Mouse (Mus musculus): ENCODE data around the gene Wipi2.

Gene Wipi2

DNA sequence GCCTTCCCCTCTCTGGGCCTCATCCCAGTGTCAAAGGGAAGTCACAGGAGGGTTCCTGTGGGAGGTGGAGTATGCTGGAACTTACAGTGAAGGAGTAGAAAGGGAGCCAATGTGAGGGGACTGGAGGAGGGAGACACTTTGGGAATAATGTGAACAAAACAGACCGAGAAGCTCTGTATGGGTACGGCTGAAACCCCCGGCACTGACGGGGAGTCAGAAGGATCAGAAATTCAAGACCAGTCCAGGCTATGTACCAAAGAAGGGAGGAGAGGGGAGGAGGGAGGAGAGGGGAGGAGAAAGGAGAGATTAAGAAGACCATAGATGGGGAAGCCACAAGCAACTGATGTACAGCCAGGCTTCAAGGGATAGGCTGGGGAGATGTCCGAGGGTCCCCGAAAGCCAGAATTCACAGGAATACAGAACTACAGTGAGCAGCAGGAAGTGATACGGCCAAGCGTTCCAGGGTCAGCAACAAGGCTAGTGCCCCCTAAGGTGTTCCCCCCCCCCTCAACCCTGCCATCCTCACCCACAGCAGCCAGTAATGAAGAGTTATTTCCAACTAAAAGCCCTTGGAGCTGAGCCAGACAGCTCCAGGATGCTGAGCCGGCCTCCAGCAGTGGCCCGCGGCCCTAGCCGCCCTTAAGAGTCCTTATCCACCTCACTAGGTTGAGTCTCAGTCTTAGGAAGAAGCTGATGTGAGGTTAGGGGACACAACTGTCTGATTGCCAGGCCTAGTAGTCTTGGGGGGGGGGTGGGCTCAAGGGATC lies 65.7 kb downstream of the Wipi2 start:
- DNase-seq (ENCODE audit: low spot score) = no peak

DNA sequence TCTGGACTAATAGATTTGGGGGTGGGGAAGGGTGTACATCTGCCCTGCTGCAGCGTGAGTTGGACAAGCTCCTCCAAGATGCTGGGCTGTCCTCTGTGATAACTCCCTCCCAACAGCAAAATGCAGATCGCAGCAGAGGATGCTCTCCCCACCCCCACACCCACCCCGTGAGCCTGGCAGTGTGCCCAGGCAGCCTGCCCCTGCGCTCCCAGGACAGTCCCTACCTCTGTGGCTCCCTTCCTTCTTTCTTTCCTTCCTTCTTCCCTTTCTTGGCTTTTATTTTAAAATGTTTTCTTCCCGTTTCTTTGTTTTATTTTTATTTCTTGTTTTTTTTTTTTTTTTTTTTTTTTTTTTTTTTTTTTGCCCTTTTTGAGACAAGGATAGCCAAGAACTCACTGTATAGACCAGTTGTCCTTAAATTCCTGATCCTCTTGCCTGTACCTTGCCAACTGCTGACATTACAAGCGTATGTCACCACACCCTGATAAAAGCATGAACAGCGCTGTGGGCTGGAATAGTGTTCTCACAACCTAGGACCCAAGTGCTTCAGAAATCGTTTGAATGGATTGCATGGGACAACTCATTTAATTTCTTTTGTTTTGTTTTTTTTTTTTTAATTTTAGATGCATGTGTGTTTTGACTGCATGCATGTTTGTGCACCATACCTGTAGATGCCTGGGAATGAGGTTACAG lies 66.4 kb downstream of the Wipi2 start:
- DNase-seq (ENCODE audit: low spot score) = no peak

DNA sequence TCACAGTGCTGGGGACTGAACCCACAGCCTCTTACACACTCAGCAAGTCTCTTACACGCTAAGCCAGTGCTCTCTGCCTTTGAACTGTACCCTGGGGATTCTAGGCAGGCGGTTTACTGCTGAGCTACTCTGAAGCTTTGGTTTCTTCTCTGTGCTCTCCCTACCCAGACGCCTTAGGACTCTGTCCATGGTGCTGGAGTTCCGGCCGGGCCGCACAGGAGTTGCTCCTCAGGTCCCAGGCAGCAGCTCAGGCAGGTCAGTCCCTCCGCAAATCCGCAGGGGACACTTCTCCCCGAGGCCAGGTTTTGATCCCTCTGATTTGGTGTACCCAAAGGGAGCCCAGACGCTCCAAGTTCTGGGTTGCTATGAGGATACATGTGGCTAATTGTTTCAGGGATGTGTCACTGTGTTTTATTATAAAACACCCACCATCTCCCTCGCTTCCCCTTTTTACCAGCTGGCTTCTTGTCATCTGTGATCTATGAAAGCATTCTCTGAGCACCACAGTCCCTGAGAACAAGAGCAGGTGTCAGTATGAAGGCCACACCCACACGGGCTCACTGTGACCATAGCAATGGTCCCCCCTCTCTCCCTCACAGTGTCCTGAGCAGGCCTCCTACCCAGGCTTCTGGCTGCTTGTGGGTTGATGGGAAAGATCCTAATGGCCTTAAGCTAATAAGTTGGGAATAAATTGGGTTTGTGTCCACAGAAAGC lies 67.3 kb downstream of the Wipi2 start:
- peak; percentile 49 for DNase-seq (ENCODE audit: low spot score)

DNA sequence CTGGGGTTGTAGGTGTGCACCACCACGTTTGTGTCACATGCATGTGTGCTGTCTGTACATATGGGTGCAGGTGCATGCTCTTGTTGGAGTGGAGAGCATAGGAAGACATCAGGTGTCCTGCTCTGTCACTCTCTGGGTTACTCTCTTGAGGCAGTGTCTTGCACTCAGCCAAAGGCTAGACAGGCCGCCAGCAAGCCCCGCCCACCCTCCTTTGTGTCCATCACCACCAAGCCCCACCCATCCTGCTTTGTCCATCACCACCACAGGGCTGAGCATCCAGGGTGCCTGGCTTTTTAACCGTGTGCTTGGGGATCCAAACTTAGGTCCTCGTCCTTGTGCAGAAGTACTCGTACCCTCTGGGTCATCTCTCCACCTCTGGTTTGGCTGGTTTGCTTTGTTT lies 68.8 kb downstream of the Wipi2 start:
- no peak for DNase-seq (ENCODE audit: low spot score)

GRCm38 (mm10) chr5:142696865-142697264 lies 69.4 kb downstream of the Wipi2 start:
- DNase-seq (ENCODE audit: low spot score) = no peak

DNA sequence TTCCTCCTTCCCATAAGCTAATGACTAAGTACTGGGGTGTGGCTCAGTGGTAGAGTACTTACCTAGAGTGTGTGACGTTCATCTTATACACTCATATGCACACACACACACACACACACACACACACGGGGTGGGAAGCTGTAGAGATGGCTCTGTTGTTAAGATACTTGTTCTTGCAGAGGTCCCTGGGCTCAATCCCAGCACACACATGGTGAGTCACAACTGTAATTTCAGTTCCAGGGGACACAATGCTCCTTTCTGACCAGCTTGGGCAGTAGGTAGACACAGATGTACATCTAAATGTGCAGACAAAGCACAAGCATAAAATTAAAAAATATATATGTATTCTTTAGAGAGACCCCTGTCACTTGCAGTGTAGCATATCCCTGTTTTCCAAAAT lies 70.2 kb downstream of the Wipi2 start:
- no peak for DNase-seq (ENCODE audit: low spot score)

GRCm38 (mm10) chr5:142700842-142701589 lies 73.5 kb downstream of the Wipi2 start:
- DNase-seq (ENCODE audit: low spot score) = peak; percentile 29

GRCm38 (mm10) chr5:142701651-142702510 lies 74.4 kb downstream of the Wipi2 start:
- DNase-seq (ENCODE audit: low spot score) = peak; percentile 61

DNA sequence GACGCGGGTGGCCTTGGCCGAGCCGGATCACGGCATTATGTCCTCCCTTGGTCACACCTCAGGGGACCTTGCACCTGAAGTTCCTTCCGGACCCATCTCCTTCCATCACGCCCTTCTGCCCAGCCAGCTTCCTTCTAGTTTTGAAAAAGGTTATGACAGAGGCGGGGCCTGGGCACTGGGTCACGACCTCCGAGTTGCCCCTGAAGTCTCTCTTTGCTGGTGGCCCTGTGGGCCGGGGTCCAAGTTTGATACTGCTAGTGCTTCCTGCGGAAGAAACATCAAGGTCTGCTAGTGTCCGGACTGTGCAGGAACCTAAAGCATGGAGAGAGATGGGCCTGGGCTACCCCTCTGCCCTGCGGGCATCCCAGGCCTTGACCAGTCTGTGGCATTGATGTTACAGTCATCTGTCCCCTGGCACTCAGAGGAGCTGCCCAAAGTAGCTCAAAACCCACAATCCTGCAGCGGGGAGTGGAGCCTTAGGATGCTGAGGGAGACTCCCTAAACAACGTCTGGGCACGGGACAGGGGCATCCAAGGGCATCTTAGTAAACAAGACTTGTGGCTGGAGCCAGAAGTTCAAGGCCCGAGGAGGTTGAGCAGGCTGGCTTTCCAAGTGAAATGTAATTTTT lies 75.1 kb downstream of the Wipi2 start:
- no peak for DNase-seq (ENCODE audit: low spot score)

DNA sequence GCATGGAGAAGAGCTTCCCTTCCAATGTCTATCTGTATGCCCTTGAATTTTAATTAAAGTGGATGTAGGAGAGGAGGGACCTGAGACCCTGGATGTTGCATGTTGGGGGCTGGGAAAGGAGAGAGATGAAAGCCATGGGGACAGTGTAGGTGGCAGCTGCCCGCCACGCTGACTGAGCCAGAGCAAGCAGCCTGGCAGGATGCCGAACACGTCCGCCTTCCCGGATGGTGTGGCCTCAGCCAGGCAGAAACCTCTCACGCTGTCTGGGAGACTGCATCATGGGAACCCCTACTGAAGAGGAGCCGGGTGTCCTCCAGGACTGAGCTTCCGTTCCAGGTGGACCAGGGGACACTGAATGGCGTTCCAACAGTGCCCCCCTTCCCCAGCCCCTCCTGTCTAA lies 76.1 kb downstream of the Wipi2 start:
- no peak for DNase-seq (ENCODE audit: low spot score)

DNA sequence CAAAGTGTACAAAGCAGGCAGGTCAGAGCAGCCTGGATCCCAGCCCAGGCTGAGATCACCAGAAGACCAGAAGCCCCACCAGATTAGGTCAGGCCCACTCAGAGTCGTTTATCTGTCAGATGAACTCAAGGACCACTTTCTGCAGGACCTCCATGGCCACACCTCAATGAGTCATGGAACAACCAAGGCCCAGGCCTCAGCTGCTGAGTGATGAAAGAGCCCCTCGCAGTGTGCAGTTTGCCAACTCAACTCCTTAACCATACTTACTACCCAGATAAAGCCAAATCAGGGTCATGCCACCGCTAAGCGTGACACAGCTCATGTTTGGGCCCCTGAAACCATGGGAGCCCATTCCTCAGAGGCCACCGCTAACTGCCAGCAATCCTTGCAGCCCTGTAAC lies 80.2 kb downstream of the Wipi2 start:
- DNase-seq (ENCODE audit: low spot score) = no peak

DNA sequence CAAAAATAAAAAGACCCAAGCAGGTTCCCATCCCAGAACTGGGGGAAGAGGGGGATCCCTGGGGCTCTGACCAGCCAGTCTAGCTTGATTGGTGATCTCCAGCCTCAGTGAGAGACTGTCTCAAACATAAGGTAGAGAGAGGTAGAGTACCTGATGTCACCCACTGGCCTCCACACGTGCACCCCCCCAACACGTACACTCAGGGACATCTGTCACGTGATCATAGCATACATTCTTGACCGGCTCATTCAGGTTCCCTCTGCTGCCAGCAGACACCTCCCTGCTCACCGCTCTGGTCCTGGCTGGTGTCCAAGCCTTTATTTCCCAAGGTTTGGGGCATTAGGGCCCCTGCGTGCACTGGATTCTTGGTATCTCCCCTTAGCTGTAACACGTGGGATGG lies 81.9 kb downstream of the Wipi2 start:
- no peak for DNase-seq (ENCODE audit: low spot score)

- no peak for DNase-seq (ENCODE audit: low spot score)
These were observed 84.9 kb downstream of the Wipi2 start for GRCm38 (mm10) chr5:142712373-142712772.

DNA sequence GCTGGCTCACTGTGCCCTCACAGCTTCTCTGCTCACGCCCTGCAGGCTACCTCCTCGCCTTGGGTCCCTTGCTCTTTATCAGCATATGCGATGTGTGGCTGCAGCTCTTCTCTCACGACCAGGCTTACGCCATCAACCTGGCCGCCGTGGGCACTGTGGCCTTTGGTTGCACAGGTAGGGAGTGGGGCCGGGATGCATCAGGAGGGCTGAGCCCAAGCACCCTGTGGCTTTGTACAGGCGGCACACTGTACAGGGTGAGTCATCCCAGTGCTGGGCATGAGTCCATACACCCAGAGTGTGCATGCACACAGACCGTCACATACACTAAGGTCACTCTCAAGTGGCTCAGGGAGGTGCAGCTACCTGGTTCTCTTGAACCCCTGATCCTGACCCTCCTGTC lies 86.5 kb downstream of the Wipi2 start:
- no peak for DNase-seq (ENCODE audit: low spot score)

- no peak for DNase-seq (ENCODE audit: low spot score)
These were observed 87.6 kb downstream of the Wipi2 start for GRCm38 (mm10) chr5:142715059-142715458.

- DNase-seq (ENCODE audit: low spot score) = no peak
These were observed 88.6 kb downstream of the Wipi2 start for GRCm38 (mm10) chr5:142716056-142716455.

GRCm38 (mm10) chr5:142718037-142718436 lies 90.5 kb downstream of the Wipi2 start:
- no peak for DNase-seq (ENCODE audit: low spot score)

DNA sequence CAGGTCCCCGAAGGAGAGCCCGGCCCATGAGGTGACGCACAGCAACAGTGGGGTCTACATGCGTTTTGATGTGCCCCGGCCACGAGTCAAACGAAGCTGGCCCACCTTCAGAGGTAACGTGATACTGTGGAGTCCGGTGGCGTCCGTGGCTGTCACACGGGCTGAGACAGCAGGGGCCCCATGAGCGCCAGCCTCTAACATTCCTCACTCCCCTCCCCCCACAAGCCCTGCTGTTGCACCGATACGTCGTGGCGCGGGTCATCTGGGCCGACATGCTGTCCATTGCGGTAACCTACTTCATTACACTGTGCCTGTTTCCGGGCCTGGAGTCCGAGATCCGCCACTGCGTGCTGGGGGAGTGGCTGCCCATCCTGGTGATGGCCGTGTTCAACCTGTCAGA lies 91.0 kb downstream of the Wipi2 start:
- no peak for DNase-seq (ENCODE audit: low spot score)

GRCm38 (mm10) chr5:142719897-142720296 lies 92.4 kb downstream of the Wipi2 start:
- no peak for DNase-seq (ENCODE audit: low spot score)

Measured in yolk sac, embryonic 10.5 days (tissue).